Mouse (Mus musculus): Measurements from ENCODE around the gene Mall. TPM values are rescaled to one million over a fixed set of nuclear protein-coding genes. Genes with fewer than 3 reads are reported as not detected.
A peak's percentile ranks its signal among the peaks of the same experiment; 100 is the strongest.

Gene Mall
- polyA plus RNA-seq, 1 experiment from 2014 or later: 0.22 TPM

DNA sequence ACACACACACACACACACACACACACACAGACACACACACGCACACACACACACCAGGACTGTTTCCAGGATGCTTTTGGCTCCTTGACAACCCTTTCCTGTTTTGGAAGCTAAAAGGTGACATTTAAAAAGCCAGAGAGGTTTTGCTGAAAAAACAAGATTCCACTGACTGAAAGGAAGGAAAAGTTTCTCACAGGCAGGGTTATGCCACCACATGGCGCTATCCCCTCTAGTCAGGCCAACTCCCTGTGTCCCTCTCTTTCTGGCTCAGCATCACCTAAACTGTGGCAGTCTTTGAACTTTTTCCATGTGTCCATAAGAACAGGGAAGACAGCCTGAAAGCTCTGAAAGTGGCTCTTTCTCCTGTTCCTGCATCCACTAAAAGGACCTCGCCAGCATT lies 8.2 kb upstream of the Mall start:
- Histone ChIP-seq H3K27me3 (replicated peaks; ENCODE audit: control insufficient read depth, insufficient read depth, low read length) (no peaks in the 10 kb centered on the region), H3K4me1 (replicated peaks; ENCODE audit: control insufficient read depth, insufficient read depth, low read length) (no peaks in the 10 kb centered on the region), H3K4me2 (no peak overlapping the region), H3K36me3 (ENCODE audit: control insufficient read depth, insufficient read depth, low read length) (no peaks in the 10 kb centered on the region), H3K9ac (ENCODE audit: low read depth, low read length) (no peak overlapping the region), H3K9me3 (ENCODE audit: control insufficient read depth, low read length) (no peaks in the 10 kb centered on the region), H3K27ac (ENCODE audit: low read depth, low read length) (no peak overlapping the region), H3K4me3 (ENCODE audit: low read depth, low read length) (no peak overlapping the region)
- DNase-seq (ENCODE audit: low spot score) (no peak), ATAC-seq (replicated peaks; ENCODE audit: low FRiP score) (no peak)
- WGBS: 79% methylated on average over 3 of the region's 3 CpGs

DNA sequence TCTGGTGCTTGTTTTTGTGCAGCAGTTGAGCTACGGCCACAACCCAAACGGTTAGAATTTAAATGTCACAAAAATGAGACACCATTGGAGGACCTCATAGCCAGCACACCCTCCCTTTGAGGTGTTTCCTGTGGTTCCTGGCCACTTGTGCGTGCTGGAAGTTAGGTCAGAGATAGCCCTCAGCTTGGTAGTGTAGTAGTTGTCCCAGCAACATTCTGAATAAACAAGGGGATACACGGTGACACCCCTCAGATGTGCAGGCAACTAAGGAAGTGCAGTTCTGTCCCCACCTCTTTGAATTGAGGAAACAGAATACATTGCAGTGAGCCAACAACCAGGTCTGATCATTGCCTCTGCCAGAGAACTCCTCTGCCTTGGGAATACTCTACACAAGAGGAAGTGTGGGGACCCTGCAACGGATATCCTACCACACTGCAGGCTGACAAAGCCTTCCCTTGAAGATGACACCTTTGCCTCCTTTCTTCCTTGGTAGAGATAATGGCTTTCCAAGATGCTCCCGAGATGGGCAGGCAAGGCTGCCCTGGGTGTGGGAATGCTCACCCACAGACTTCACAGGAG lies 7.0 kb upstream of the Mall start:
- ATAC-seq (replicated peaks; ENCODE audit: low FRiP score) (no peak), DNase-seq (ENCODE audit: low spot score) (no peak)
- 46% methylated on average over 6 of the region's 6 CpGs for WGBS
- no peak overlapping the region for H3K4me2 ChIP-seq
- H3K9me3 ChIP-seq (ENCODE audit: control insufficient read depth, low read length): no peaks in the 10 kb centered on the region
- no peak overlapping the region for H3K9ac ChIP-seq (ENCODE audit: low read depth, low read length)
- no peak overlapping the region for H3K27ac ChIP-seq (ENCODE audit: low read depth, low read length)
- no peaks in the 10 kb centered on the region for H3K4me1 ChIP-seq (replicated peaks; ENCODE audit: control insufficient read depth, insufficient read depth, low read length)
- no peaks in the 10 kb centered on the region for H3K27me3 ChIP-seq (replicated peaks; ENCODE audit: control insufficient read depth, insufficient read depth, low read length)
- H3K4me3 ChIP-seq (ENCODE audit: low read depth, low read length): no peak overlapping the region
- H3K36me3 ChIP-seq (ENCODE audit: control insufficient read depth, insufficient read depth, low read length): no peaks in the 10 kb centered on the region

DNA sequence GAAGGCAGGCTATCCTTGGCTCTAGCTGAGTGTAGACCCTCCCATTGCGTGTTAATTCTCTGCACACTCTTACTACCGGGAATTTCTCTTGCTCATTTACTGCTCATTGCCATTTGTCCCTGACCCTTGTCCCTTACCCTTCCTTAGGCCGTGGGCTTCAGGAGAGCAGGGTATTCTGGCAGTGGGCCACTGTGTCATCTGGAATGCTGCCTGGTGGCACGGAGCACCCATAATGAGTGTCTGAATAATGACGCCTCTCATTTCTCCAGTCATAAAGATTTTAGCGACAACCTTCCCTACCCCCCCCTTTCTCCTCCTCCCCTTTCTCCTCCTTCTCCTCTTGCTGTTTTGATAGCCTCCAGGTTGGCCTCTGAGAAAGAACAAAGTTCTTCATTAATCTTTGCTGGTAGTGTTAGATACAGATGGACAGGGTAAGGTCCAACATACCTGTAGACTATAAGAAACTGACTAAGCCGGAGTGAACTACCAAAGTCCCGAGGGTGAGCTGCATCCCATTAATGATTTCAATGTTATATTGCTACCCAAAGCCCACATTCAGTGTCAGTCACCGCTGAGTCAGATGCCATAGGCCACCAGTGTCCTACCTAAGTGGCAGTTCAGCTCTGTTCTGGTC lies 5.9 kb upstream of the Mall start:
- peaks cover under 1% of the 10 kb centered on the region; the same call in 1 of the 2 replicates for H3K27me3 ChIP-seq (replicated peaks; ENCODE audit: control insufficient read depth, insufficient read depth, low read length)
- no peak for DNase-seq (ENCODE audit: low spot score)
- H3K9me3 ChIP-seq (ENCODE audit: control insufficient read depth, low read length): no peaks in the 10 kb centered on the region
- WGBS: 82% methylated on average over 9 of the region's 9 CpGs
- H3K4me3 ChIP-seq (ENCODE audit: low read depth, low read length): no peak overlapping the region
- no peak for ATAC-seq (replicated peaks; ENCODE audit: low FRiP score)
- no peaks in the 10 kb centered on the region for H3K36me3 ChIP-seq (ENCODE audit: control insufficient read depth, insufficient read depth, low read length)
- no peak overlapping the region for H3K27ac ChIP-seq (ENCODE audit: low read depth, low read length)
- no peak overlapping the region for H3K9ac ChIP-seq (ENCODE audit: low read depth, low read length)
- H3K4me2 ChIP-seq: no peak overlapping the region
- H3K4me1 ChIP-seq (replicated peaks; ENCODE audit: control insufficient read depth, insufficient read depth, low read length): no peaks in the 10 kb centered on the region

DNA sequence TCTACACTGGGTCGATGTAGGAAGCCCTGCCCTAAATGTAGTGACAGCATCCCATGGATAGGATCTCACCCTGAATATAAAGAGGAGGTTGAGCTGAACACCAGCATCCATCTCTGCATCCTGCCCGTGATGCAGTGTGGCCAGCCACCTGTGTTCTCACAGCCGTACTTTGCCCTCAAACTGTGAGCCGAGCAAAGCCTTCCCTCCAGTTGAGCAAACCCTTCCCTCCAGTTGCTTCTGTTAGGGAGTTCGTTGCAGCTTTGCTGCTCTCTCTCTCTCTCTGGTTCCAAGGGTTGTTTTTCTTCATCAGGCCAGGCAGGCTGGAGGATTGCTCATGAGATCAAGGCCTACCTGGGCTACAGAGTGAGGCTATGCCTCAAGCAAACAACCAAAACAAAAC lies 5.2 kb upstream of the Mall start:
- ATAC-seq (replicated peaks; ENCODE audit: low FRiP score) (no peak), DNase-seq (ENCODE audit: low spot score) (no peak)
- 68% methylated on average over 5 of the region's 5 CpGs for WGBS
- Histone ChIP-seq H3K27ac (ENCODE audit: low read depth, low read length) (no peak overlapping the region), H3K4me3 (ENCODE audit: low read depth, low read length) (no peak overlapping the region), H3K36me3 (ENCODE audit: control insufficient read depth, insufficient read depth, low read length) (no peaks in the 10 kb centered on the region), H3K9ac (ENCODE audit: low read depth, low read length) (no peak overlapping the region), H3K27me3 (replicated peaks; ENCODE audit: control insufficient read depth, insufficient read depth, low read length) (peaks cover 8% of the 10 kb centered on the region), H3K4me1 (replicated peaks; ENCODE audit: control insufficient read depth, insufficient read depth, low read length) (no peaks in the 10 kb centered on the region), H3K4me2 (no peak overlapping the region), H3K9me3 (ENCODE audit: control insufficient read depth, low read length) (no peaks in the 10 kb centered on the region)

DNA sequence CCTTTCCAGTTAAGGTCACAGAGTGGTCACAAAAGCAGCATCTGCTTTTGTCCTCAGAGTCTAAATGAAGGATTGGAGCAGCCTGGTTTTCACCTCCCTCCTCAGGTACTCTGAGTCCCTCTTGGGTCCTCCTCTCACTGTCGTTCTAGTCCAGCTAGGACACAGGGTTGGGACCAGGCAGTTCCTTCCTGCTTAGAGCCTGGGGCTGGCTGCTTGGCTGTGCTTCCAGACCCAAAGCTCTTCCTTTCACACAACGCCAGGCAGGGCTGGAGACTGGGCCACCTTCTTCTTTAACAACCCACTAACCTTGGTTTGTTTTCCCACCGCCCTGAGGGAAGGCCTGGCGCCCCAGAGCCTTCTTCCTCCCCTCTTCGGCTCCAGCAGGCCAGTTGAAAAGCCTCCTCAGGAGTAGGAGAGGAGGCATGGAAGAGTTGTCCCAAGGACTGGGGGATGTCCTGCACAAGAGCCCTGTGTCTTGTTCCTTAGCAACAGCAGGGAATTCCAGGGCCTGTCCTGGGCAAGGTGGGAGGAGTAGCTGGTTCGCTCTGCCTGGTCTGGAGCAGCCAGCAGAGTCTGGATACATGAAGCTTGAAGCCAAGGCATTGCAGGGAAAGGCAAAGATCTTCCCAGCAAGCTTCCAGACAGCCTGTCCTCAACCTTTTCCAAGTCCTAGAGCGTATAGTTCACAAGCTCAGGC lies 717 bp upstream of the Mall start:
- Histone ChIP-seq H3K27me3 (replicated peaks; ENCODE audit: control insufficient read depth, insufficient read depth, low read length) (peaks cover 21% of the 10 kb centered on the region), H3K4me3 (ENCODE audit: low read depth, low read length) (no peak overlapping the region), H3K9ac (ENCODE audit: low read depth, low read length) (no peak overlapping the region), H3K4me2 (no peak overlapping the region), H3K36me3 (ENCODE audit: control insufficient read depth, insufficient read depth, low read length) (no peaks in the 10 kb centered on the region), H3K9me3 (ENCODE audit: control insufficient read depth, low read length) (no peaks in the 10 kb centered on the region), H3K27ac (ENCODE audit: low read depth, low read length) (no peak overlapping the region), H3K4me1 (replicated peaks; ENCODE audit: control insufficient read depth, insufficient read depth, low read length) (no peaks in the 10 kb centered on the region)
- no peak for ATAC-seq (replicated peaks; ENCODE audit: low FRiP score)
- WGBS: 55% methylated on average over 7 of the region's 7 CpGs
- DNase-seq (ENCODE audit: low spot score): no peak

DNA sequence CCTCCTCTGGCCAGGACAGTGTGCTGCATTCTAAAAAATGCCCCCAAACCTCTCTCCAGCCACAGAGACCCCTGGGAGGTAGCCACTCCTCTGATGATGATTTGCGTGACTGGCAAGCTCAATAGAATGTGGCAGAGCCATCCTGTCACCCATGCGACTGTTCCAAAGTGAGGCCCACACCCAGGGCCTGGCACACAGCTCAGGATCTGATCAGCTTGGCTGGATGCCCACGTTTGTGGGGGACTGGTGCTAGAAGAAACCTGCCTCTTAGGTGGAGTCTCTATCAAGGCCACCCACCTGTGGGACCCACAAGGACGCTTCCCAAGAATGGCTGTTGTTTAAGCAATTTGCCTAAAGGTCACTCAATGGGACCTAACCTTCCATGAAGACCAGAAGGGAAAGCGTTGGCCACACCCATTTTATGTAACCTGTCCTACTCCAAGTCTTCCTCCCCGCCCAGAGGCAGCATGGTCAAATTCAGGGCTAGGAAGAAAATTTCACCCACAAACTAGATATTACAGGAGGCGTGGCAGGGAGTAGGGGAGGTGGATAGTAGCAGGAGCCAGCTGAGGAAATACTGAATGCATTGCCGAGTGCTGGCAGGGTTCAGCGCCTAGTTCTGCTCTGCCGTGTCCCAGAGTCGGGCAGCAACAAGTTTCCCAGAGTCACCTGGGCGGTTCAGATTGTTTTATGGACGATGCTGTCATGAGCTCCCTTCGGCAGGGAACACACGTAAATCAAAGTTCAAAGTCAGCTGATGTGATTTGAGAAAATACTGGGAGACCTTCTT lies 876 bp downstream of the Mall start:
- Histone ChIP-seq H3K27ac (ENCODE audit: low read depth, low read length) (no peak overlapping the region), H3K9ac (ENCODE audit: low read depth, low read length) (no peak overlapping the region), H3K9me3 (ENCODE audit: control insufficient read depth, low read length) (no peaks in the 10 kb centered on the region), H3K4me3 (ENCODE audit: low read depth, low read length) (no peak overlapping the region), H3K27me3 (replicated peaks; ENCODE audit: control insufficient read depth, insufficient read depth, low read length) (peaks cover 21% of the 10 kb centered on the region), H3K4me2 (no peak overlapping the region), H3K4me1 (replicated peaks; ENCODE audit: control insufficient read depth, insufficient read depth, low read length) (no peaks in the 10 kb centered on the region), H3K36me3 (ENCODE audit: control insufficient read depth, insufficient read depth, low read length) (no peaks in the 10 kb centered on the region)
- ATAC-seq (replicated peaks; ENCODE audit: low FRiP score): no peak
- WGBS: 41% methylated on average over 15 of the region's 15 CpGs
- DNase-seq (ENCODE audit: low spot score): no peak

DNA sequence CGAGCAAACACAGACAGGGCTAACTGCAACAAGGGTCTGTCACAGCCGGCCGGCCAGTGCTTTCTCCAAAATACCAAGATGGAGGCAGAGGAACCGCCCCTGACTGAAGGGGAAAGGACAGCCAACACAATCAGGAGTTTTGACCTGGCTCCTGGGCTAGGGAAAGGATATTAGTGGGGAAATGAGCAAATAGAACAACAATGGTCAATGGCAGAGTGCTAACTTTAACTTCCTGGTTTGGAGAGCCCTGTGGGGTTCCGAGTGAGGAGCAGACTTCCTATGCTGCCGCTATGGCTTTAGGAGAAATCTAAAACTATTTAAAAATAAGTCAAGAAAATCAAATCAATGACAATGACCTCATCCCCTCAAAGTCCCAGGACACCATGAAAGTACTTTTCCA lies 1.6 kb downstream of the Mall start:
- Histone ChIP-seq H3K4me1 (replicated peaks; ENCODE audit: control insufficient read depth, insufficient read depth, low read length) (0 out of 2 replicates have a peak, but pooled peaks cover under 1% of the 10 kb centered on the region), H3K27ac (ENCODE audit: low read depth, low read length) (no peak overlapping the region), H3K9ac (ENCODE audit: low read depth, low read length) (no peak overlapping the region), H3K4me2 (no peak overlapping the region), H3K4me3 (ENCODE audit: low read depth, low read length) (no peak overlapping the region), H3K27me3 (replicated peaks; ENCODE audit: control insufficient read depth, insufficient read depth, low read length) (peaks cover 21% of the 10 kb centered on the region), H3K9me3 (ENCODE audit: control insufficient read depth, low read length) (no peaks in the 10 kb centered on the region), H3K36me3 (ENCODE audit: control insufficient read depth, insufficient read depth, low read length) (no peaks in the 10 kb centered on the region)
- WGBS: 61% methylated on average over 6 of the region's 6 CpGs
- ATAC-seq (replicated peaks; ENCODE audit: low FRiP score) (no peak), DNase-seq (ENCODE audit: low spot score) (no peak)

DNA sequence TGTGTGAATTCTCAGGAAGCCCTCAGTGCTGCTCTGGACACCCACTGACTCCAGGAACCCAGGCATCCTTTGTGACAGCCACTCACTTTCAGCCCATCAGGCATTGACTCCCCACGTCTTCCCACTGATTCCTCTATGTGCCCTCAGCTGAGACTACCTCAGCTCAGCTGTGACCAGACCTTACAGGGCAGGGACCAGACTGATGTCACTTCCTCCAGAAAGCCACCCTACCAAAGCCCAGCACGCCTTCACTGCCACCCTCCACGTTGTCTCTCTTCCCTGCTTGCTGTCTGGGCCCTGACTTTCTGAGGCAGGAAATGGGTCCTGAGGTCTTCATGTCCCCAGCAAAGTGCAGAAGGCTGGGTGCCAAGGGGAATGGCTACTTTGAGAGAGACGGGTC lies 6.5 kb downstream of the Mall start:
- no peaks in the 10 kb centered on the region for H3K36me3 ChIP-seq (ENCODE audit: control insufficient read depth, insufficient read depth, low read length)
- ATAC-seq (replicated peaks; ENCODE audit: low FRiP score) (no peak), DNase-seq (ENCODE audit: low spot score) (no peak)
- H3K9ac ChIP-seq (ENCODE audit: low read depth, low read length): no peak overlapping the region
- H3K27ac ChIP-seq (ENCODE audit: low read depth, low read length): peak overlapping the region; percentile 29; the same call in 1 of the 2 replicates
- no peaks in the 10 kb centered on the region for H3K27me3 ChIP-seq (replicated peaks; ENCODE audit: control insufficient read depth, insufficient read depth, low read length)
- H3K4me1 ChIP-seq (replicated peaks; ENCODE audit: control insufficient read depth, insufficient read depth, low read length): peaks cover 8% of the 10 kb centered on the region; the same call in 1 of the 2 replicates
- 37% methylated on average over 4 of the region's 4 CpGs for WGBS
- H3K4me3 ChIP-seq (ENCODE audit: low read depth, low read length): no peak overlapping the region
- no peak overlapping the region for H3K4me2 ChIP-seq
- no peaks in the 10 kb centered on the region for H3K9me3 ChIP-seq (ENCODE audit: control insufficient read depth, low read length)
